20 mouse cellular contexts compared by ENCODE assay signal in genomic region chr9:118271681-118272080, GRCm38 (mm10).
DNase-seq lines count a peak whose midpoint lies in the region; ATAC-seq and TF ChIP-seq lines count a peak whose summit lies in the region.
"Had no signal": no experiment of that assay in that cellular context is flagged by ENCODE, and none has a peak within 500 bp of the region (broad histone marks: within the 10 kb centered on the region; RNA-seq: fewer than 3 reads in every experiment).

No protein-coding gene starts in this region.

- H3K36me3 ChIP-seq in kidney, embryonic 16.5 days (ENCODE audit: insufficient read depth, low read length) = no peaks in the 10 kb centered on the region
- H3K36me3 ChIP-seq in forebrain, postnatal 0 days (ENCODE audit: insufficient read depth) = no peaks in the 10 kb centered on the region
- H3K36me3 ChIP-seq: embryonic facial prominence, embryonic 13.5 days; forebrain, embryonic 15.5 days; G1E; heart, embryonic 13.5 days; hindbrain, embryonic 15.5 days; limb, embryonic 13.5 days; lung, embryonic 15.5 days; midbrain, embryonic 10.5 days had no signal

- ATAC-seq in kidney, embryonic 16.5 days (ENCODE audit: low FRiP score, low TSS enrichment) = no peak
- ATAC-seq in forebrain, postnatal 0 days = no peak
- ATAC-seq: forebrain, embryonic 15.5 days had no signal

- H3K4me1 ChIP-seq in kidney, embryonic 16.5 days (ENCODE audit: insufficient read depth, low read length) = no peaks in the 10 kb centered on the region
- H3K4me1 ChIP-seq in forebrain, postnatal 0 days (ENCODE audit: insufficient read depth) = no peaks in the 10 kb centered on the region
- no peaks in the 10 kb centered on the region for H3K4me1 ChIP-seq in cerebellum, adult 2 months (ENCODE audit: control insufficient read depth, insufficient read depth, low read length)
- H3K4me1 ChIP-seq: embryonic facial prominence, embryonic 13.5 days; hindbrain, embryonic 15.5 days; limb, embryonic 13.5 days; midbrain, embryonic 10.5 days had no signal

- no peak for TF ChIP-seq POLR2A in cerebellum, adult 2 months (IDR thresholded peaks at IDR 0.05; ENCODE audit: borderline replicate concordance, insufficient read depth, low read length)

- no peak overlapping the region for H3K27ac ChIP-seq in kidney, embryonic 16.5 days (ENCODE audit: low read length)
- H3K27ac ChIP-seq in forebrain, postnatal 0 days (ENCODE audit: low read depth, low read length) = no peak overlapping the region
- no peak overlapping the region for H3K27ac ChIP-seq in cerebellum, adult 2 months (ENCODE audit: insufficient read depth, low read length)
- H3K27ac ChIP-seq: embryonic facial prominence, embryonic 13.5 days; forebrain, embryonic 15.5 days; heart, embryonic 13.5 days; hindbrain, embryonic 15.5 days; limb, embryonic 13.5 days; liver, embryonic 14.5 days; lung, embryonic 15.5 days; midbrain, embryonic 10.5 days; stomach, postnatal 0 days had no signal

- peak; percentile 46 for DNase-seq in kidney, adult 18-20 months
- DNase-seq in Muller cell, postnatal 12 days (ENCODE audit: inconsistent ontology term) = peak; percentile 52
- DNase-seq in kidney, adult 9 months = peak; percentile 14
- DNase-seq in forebrain, postnatal 0 days = no peak
- DNase-seq in left cerebral cortex, postnatal 10 days (ENCODE audit: extremely low spot score in 1 of 2, low spot score in 2 of 2) = no peak
- DNase-seq in cerebellum, adult 2 months = no peak
- DNase-seq: cerebellum, postnatal 14 days; heart, postnatal 36 days; lung, postnatal 4 days had no signal

- intact Hi-C loops in left cerebral cortex, postnatal 10 days (cut with DNase I) = no loop called here

- no peak overlapping the region for H3K4me2 ChIP-seq in kidney, embryonic 16.5 days (replicated peaks; ENCODE audit: low read depth, low read length)
- H3K4me2 ChIP-seq in forebrain, postnatal 0 days (ENCODE audit: low read depth) = no peak overlapping the region
- H3K4me2 ChIP-seq: embryonic facial prominence, embryonic 13.5 days; forebrain, embryonic 15.5 days; heart, embryonic 13.5 days; hindbrain, embryonic 15.5 days; limb, embryonic 13.5 days; lung, embryonic 15.5 days had no signal

- no peaks in the 10 kb centered on the region for H3K27me3 ChIP-seq in kidney, embryonic 16.5 days (ENCODE audit: insufficient read depth, low read length)
- no peaks in the 10 kb centered on the region for H3K27me3 ChIP-seq in forebrain, postnatal 0 days (ENCODE audit: insufficient read depth, low read length)
- H3K27me3 ChIP-seq in cerebellum, adult 2 months (ENCODE audit: control insufficient read depth, insufficient read depth, low read length) = no peaks in the 10 kb centered on the region
- H3K27me3 ChIP-seq: embryonic facial prominence, embryonic 13.5 days; forebrain, embryonic 15.5 days; heart, embryonic 13.5 days; hindbrain, embryonic 15.5 days; limb, embryonic 13.5 days; lung, embryonic 15.5 days had no signal

- H3K9ac ChIP-seq in kidney, embryonic 16.5 days (replicated peaks; ENCODE audit: low read length) = no peak overlapping the region
- no peak overlapping the region for H3K9ac ChIP-seq in forebrain, postnatal 0 days
- H3K9ac ChIP-seq: embryonic facial prominence, embryonic 13.5 days; forebrain, embryonic 15.5 days; heart, embryonic 13.5 days; hindbrain, embryonic 15.5 days; limb, embryonic 13.5 days; liver, embryonic 14.5 days; lung, embryonic 15.5 days had no signal

- H3K9me3 ChIP-seq in kidney, embryonic 16.5 days (ENCODE audit: low read length) = no peaks in the 10 kb centered on the region
- no peaks in the 10 kb centered on the region for H3K9me3 ChIP-seq in forebrain, postnatal 0 days (ENCODE audit: low read length)
- H3K9me3 ChIP-seq: embryonic facial prominence, embryonic 13.5 days; forebrain, embryonic 15.5 days; heart, embryonic 13.5 days; hindbrain, embryonic 15.5 days; limb, embryonic 13.5 days; lung, embryonic 15.5 days; midbrain, embryonic 10.5 days had no signal

- no peak overlapping the region for H3K4me3 ChIP-seq in kidney, embryonic 16.5 days (ENCODE audit: low read length)
- no peak overlapping the region for H3K4me3 ChIP-seq in forebrain, postnatal 0 days (ENCODE audit: low read depth, low read length)
- H3K4me3 ChIP-seq in cerebellum, adult 2 months (replicated peaks; ENCODE audit: insufficient read depth, low read depth, low read length) = no peak overlapping the region
- H3K4me3 ChIP-seq: embryonic facial prominence, embryonic 13.5 days; forebrain, embryonic 15.5 days; heart, embryonic 13.5 days; hindbrain, embryonic 15.5 days; limb, embryonic 13.5 days; lung, embryonic 15.5 days; midbrain, embryonic 10.5 days had no signal

- 50% methylated on average over 12 of the region's 12 CpGs for WGBS in kidney, embryonic 16.5 days
- 70% methylated on average over 12 of the region's 12 CpGs for WGBS in forebrain, postnatal 0 days
- 76% methylated on average over 12 of the region's 12 CpGs for WGBS in cerebellum, adult 2 months

- no peak for TF ChIP-seq CTCF in forebrain, postnatal 0 days (IDR thresholded peaks at IDR 0.05; ENCODE audit: low read depth)
- TF ChIP-seq CTCF in cerebellum, adult 2 months (IDR thresholded peaks at IDR 0.05; ENCODE audit: borderline replicate concordance, insufficient read depth, low read depth, low read length) = no peak

Comparison
In these comparisons a context has a peak if more than half of its experiments do, and no peak if none do; other contexts are left out.
1. DNase-seq: peak in kidney, adult 18-20 months (single experiment), Muller cell, postnatal 12 days (single experiment) and kidney, adult 9 months (single experiment); none in forebrain, postnatal 0 days (single experiment), left cerebral cortex, postnatal 10 days (0 of 2) and cerebellum, adult 2 months (0 of 2).